Mouse (Mus musculus): ENCODE measurements at regions not wholly inside any gene's neighbourhood (a gene's known extent, or its start where the extent isn't known, plus 50 kb on each side); places are given as distances from the start of the nearest gene placed in this dataset.

GRCm38 (mm10) chr2:116201248-116202223, 135.9 kb upstream of the Meis2 start:
- no peak for DNase-seq (ENCODE audit: low spot score in 2 of 2)

GRCm38 (mm10) chr2:116200795-116201194, 135.2 kb upstream of the Meis2 start:
- no peak for DNase-seq (ENCODE audit: low spot score in 2 of 2)

- DNase-seq (ENCODE audit: low spot score in 2 of 2), result peak; percentile 59 to 71
These were observed 116.2 kb upstream of the Meis2 start for GRCm38 (mm10) chr2:116181861-116182260.

- no peak for DNase-seq (ENCODE audit: low spot score in 2 of 2)
These were observed 111.5 kb upstream of the Meis2 start for GRCm38 (mm10) chr2:116177155-116177554.

GRCm38 (mm10) chr2:116165871-116166770, 100.5 kb upstream of the Meis2 start:
- DNase-seq (ENCODE audit: low spot score in 2 of 2), result no peak

Measured in right cerebral cortex, adult 2 months (tissue).